Mouse (Mus musculus): ENCODE measurements around the gene Gm20905. TPM values are rescaled to one million over a fixed set of nuclear protein-coding genes. Genes with fewer than 3 reads are reported as not detected.
"Not testable (repeated sequence)": the region's sequence is repeated elsewhere in the genome, so short reads cannot be mapped to it uniquely, and the experiment has no call there.

The Gm20905 gene
- not detected for total RNA-seq (2021)
- long read RNA-seq, experiment 1: 0 reads
- long read RNA-seq, experiment 2: 0 reads

- DNase-seq (ENCODE audit: low spot score in 2 of 2): not testable (repeated sequence)
These were observed at the start of gene Gm20905 for GRCm38 (mm10) chrY:37259503-37259902. Gm20905 (minus strand) TSS chrY:37259603.

Measured in left cerebral cortex, adult 18-20 months (tissue).